Mouse (Mus musculus): Measurements from ENCODE around the gene Nfam1. TPM values are rescaled to one million over a fixed set of nuclear protein-coding genes. Genes with fewer than 3 reads are reported as not detected.

The Nfam1 gene
- polyA plus RNA-seq, 1 experiment = 31.0 TPM

GRCm38 (mm10) chr15:82987014-82987731, 45.9 kb downstream of the Nfam1 start:
- no peak for DNase-seq (ENCODE audit: low read depth in 1 of 2, low spot score in 2 of 2)
- no peak overlapping the region for H3K27ac ChIP-seq (ENCODE audit: insufficient read depth, low read length)
- 4% methylated on average over 38 of the region's 38 CpGs for WGBS
- no peaks in the 10 kb centered on the region for H3K36me3 ChIP-seq (ENCODE audit: control insufficient read depth, insufficient read depth, low read length)
- TF ChIP-seq POLR2A (IDR thresholded peaks at IDR 0.05; ENCODE audit: low read depth, low read length) = no peak
- TF ChIP-seq CTCF (IDR thresholded peaks at IDR 0.05; ENCODE audit: extremely low read depth, insufficient read depth, insufficient read length, insufficient replicate concordance) = no peak
- no peaks in the 10 kb centered on the region for H3K27me3 ChIP-seq (ENCODE audit: control insufficient read depth, insufficient read depth, low read length)
- peaks cover 7% of the 10 kb centered on the region for H3K4me1 ChIP-seq (ENCODE audit: control insufficient read depth, insufficient read depth, insufficient read length)
- H3K4me3 ChIP-seq (ENCODE audit: extremely low read depth, insufficient read depth, insufficient read length) = peak overlapping the region; percentile 69

- H3K36me3 ChIP-seq (ENCODE audit: control insufficient read depth, insufficient read depth, low read length) = no peaks in the 10 kb centered on the region
- no peak for DNase-seq (ENCODE audit: low read depth in 1 of 2, low spot score in 2 of 2)
- H3K27ac ChIP-seq (ENCODE audit: insufficient read depth, low read length) = no peak overlapping the region
- TF ChIP-seq POLR2A (IDR thresholded peaks at IDR 0.05; ENCODE audit: low read depth, low read length) (no peak), CTCF (IDR thresholded peaks at IDR 0.05; ENCODE audit: extremely low read depth, insufficient read depth, insufficient read length, insufficient replicate concordance) (no peak)
- no peak overlapping the region for H3K4me3 ChIP-seq (ENCODE audit: extremely low read depth, insufficient read depth, insufficient read length)
- H3K4me1 ChIP-seq (ENCODE audit: control insufficient read depth, insufficient read depth, insufficient read length) = peaks cover 7% of the 10 kb centered on the region
- 90% methylated on average over 7 of the region's 7 CpGs for WGBS
- H3K27me3 ChIP-seq (ENCODE audit: control insufficient read depth, insufficient read depth, low read length) = no peaks in the 10 kb centered on the region
Measured at GRCm38 (mm10) chr15:82984574-82984973, 48.5 kb downstream of the Nfam1 start.

- no peak for DNase-seq (ENCODE audit: low read depth in 1 of 2, low spot score in 2 of 2)
- 51% methylated on average over 4 of the region's 4 CpGs for WGBS
- Histone ChIP-seq H3K27ac (ENCODE audit: insufficient read depth, low read length) (no peak overlapping the region), H3K27me3 (ENCODE audit: control insufficient read depth, insufficient read depth, low read length) (no peaks in the 10 kb centered on the region), H3K4me3 (ENCODE audit: extremely low read depth, insufficient read depth, insufficient read length) (no peak overlapping the region), H3K4me1 (ENCODE audit: control insufficient read depth, insufficient read depth, insufficient read length) (peaks cover 7% of the 10 kb centered on the region), H3K36me3 (ENCODE audit: control insufficient read depth, insufficient read depth, low read length) (no peaks in the 10 kb centered on the region)
- no peak for TF ChIP-seq CTCF (IDR thresholded peaks at IDR 0.05; ENCODE audit: extremely low read depth, insufficient read depth, insufficient read length, insufficient replicate concordance)
- TF ChIP-seq POLR2A (IDR thresholded peaks at IDR 0.05; ENCODE audit: low read depth, low read length) = no peak
Measured at GRCm38 (mm10) chr15:82984097-82984496, 49.0 kb downstream of the Nfam1 start.

GRCm38 (mm10) chr15:82983416-82984026, 49.6 kb downstream of the Nfam1 start:
- Histone ChIP-seq H3K4me3 (ENCODE audit: extremely low read depth, insufficient read depth, insufficient read length) (no peak overlapping the region), H3K36me3 (ENCODE audit: control insufficient read depth, insufficient read depth, low read length) (no peaks in the 10 kb centered on the region), H3K27me3 (ENCODE audit: control insufficient read depth, insufficient read depth, low read length) (no peaks in the 10 kb centered on the region), H3K4me1 (ENCODE audit: control insufficient read depth, insufficient read depth, insufficient read length) (peaks cover 7% of the 10 kb centered on the region), H3K27ac (ENCODE audit: insufficient read depth, low read length) (no peak overlapping the region)
- DNase-seq (ENCODE audit: low read depth in 1 of 2, low spot score in 2 of 2) = no peak
- no peak for TF ChIP-seq CTCF (IDR thresholded peaks at IDR 0.05; ENCODE audit: extremely low read depth, insufficient read depth, insufficient read length, insufficient replicate concordance)
- no peak for TF ChIP-seq POLR2A (IDR thresholded peaks at IDR 0.05; ENCODE audit: low read depth, low read length)
- WGBS = 85% methylated on average over 9 of the region's 9 CpGs

- no peak overlapping the region for H3K4me3 ChIP-seq (ENCODE audit: extremely low read depth, insufficient read depth, insufficient read length)
- H3K27me3 ChIP-seq (ENCODE audit: control insufficient read depth, insufficient read depth, low read length) = no peaks in the 10 kb centered on the region
- H3K36me3 ChIP-seq (ENCODE audit: control insufficient read depth, insufficient read depth, low read length) = no peaks in the 10 kb centered on the region
- H3K4me1 ChIP-seq (ENCODE audit: control insufficient read depth, insufficient read depth, insufficient read length) = peaks cover 4% of the 10 kb centered on the region
- WGBS = 75% methylated on average over 18 of the region's 18 CpGs
- H3K27ac ChIP-seq (ENCODE audit: insufficient read depth, low read length) = no peak overlapping the region
- TF ChIP-seq CTCF (IDR thresholded peaks at IDR 0.05; ENCODE audit: extremely low read depth, insufficient read depth, insufficient read length, insufficient replicate concordance) (no peak), POLR2A (IDR thresholded peaks at IDR 0.05; ENCODE audit: low read depth, low read length) (no peak)
- no peak for DNase-seq (ENCODE audit: low read depth in 1 of 2, low spot score in 2 of 2)
Measured at GRCm38 (mm10) chr15:82982724-82983415, 50.2 kb downstream of the Nfam1 start.

GRCm38 (mm10) chr15:82981676-82982520, 51.2 kb downstream of the Nfam1 start:
- Histone ChIP-seq H3K36me3 (ENCODE audit: control insufficient read depth, insufficient read depth, low read length) (no peaks in the 10 kb centered on the region), H3K27me3 (ENCODE audit: control insufficient read depth, insufficient read depth, low read length) (no peaks in the 10 kb centered on the region), H3K4me1 (ENCODE audit: control insufficient read depth, insufficient read depth, insufficient read length) (no peaks in the 10 kb centered on the region), H3K27ac (ENCODE audit: insufficient read depth, low read length) (no peak overlapping the region), H3K4me3 (ENCODE audit: extremely low read depth, insufficient read depth, insufficient read length) (no peak overlapping the region)
- no peak for DNase-seq (ENCODE audit: low read depth in 1 of 2, low spot score in 2 of 2)
- TF ChIP-seq CTCF (IDR thresholded peaks at IDR 0.05; ENCODE audit: extremely low read depth, insufficient read depth, insufficient read length, insufficient replicate concordance) (no peak), POLR2A (IDR thresholded peaks at IDR 0.05; ENCODE audit: low read depth, low read length) (no peak)
- WGBS = 62% methylated on average over 15 of the region's 15 CpGs
